Mouse (Mus musculus): ENCODE measurements around the gene Olfr365. TPM values are rescaled to one million over a fixed set of nuclear protein-coding genes. Genes with fewer than 3 reads are reported as not detected.

Olfr365 gene
- polyA plus RNA-seq (2016; fragmentation: Nextera tagmentation; extraction: Ambion mirVana) = not detected in 2 replicates

GRCm38 (mm10) chr2:37187898-37188297 lies at the start of gene Olfr365:
Gene Olfr365, plus strand, starts transcription at chr2:37188198.
- no peaks in the 10 kb centered on the region for H3K27me3 ChIP-seq (replicated peaks; ENCODE audit: low read depth, poor library complexity, severe bottlenecking)
- H3K4me1 ChIP-seq = no peaks in the 10 kb centered on the region
- no peak for DNase-seq (ENCODE audit: low spot score)
- 76% methylated on average over 3 of the region's 3 CpGs for WGBS
- H3K4me3 ChIP-seq = no peak within 1 kb of the TSS
- no peak within 1 kb of the TSS for H3K27ac ChIP-seq (replicated peaks)
- H3K9me3 ChIP-seq = peaks cover 6% of the 10 kb centered on the region; the same call in 1 of the 2 replicates
- H3K36me3 ChIP-seq (replicated peaks) = no peaks in the 10 kb centered on the region

DNA sequence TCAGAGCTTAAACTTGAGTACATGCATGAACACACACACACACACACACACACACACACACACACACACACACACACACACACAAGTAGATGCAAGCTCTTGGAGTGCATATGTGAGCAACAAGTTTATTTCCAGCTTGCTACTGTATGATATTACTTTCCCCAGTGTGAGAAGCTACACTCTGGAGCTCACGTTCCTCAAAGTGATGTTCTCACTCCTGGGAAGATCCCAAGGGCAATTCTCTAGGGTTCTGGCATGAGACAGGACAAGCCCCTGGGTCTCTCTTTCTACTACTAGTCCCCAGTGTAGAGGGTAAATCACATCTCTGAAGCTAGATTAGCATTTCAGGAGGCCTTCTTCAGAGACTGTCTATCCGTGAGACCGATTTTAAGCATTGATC lies 49.0 kb upstream of the Olfr365 start, which contains the start of gene Olfr364-ps1:
Gene Olfr364-ps1 (plus strand): TSS at position 301 of the 400 bp plus-strand sequence.
- no peak within 1 kb of the TSS for H3K4me3 ChIP-seq

GRCm38 (mm10) chr2:37211274-37211673 lies 23.3 kb downstream of the Olfr365 start, which contains the start of gene Olfr366:
Gene Olfr366, plus strand, starts transcription at chr2:37211574.
- no peaks in the 10 kb centered on the region for H3K27me3 ChIP-seq (replicated peaks; ENCODE audit: low read depth, poor library complexity, severe bottlenecking)
- H3K9me3 ChIP-seq = peaks cover 25% of the 10 kb centered on the region; the same call in 1 of the 2 replicates
- no peak within 1 kb of the TSS for H3K27ac ChIP-seq (replicated peaks)
- DNase-seq (ENCODE audit: low spot score) = no peak
- H3K4me1 ChIP-seq = no peaks in the 10 kb centered on the region
- no peaks in the 10 kb centered on the region for H3K36me3 ChIP-seq (replicated peaks)
- H3K4me3 ChIP-seq = no peak within 1 kb of the TSS

More for the DNA sequence above, 49.0 kb upstream of the Olfr365 start, which contains the start of gene Olfr364-ps1:
- Histone ChIP-seq H3K4me1 (no peaks in the 10 kb centered on the region), H3K9me3 (peaks cover 12% of the 10 kb centered on the region; the same call in 1 of the 2 replicates), H3K36me3 (replicated peaks) (no peaks in the 10 kb centered on the region), H3K27ac (replicated peaks) (no peak within 1 kb of the TSS), H3K27me3 (replicated peaks; ENCODE audit: low read depth, poor library complexity, severe bottlenecking) (no peaks in the 10 kb centered on the region)
- no peak for DNase-seq (ENCODE audit: low spot score)
- whole genome bisulfite sequencing = 83% methylated on average over 3 of the region's 3 CpGs

Other genes with a start within 250 kb of the Olfr365 start
- not detected in 2 replicates for gene Olfr357, start 194.4 kb upstream of the Olfr365 start, polyA plus RNA-seq (2016; fragmentation: Nextera tagmentation; extraction: Ambion mirVana)
- not detected in 2 replicates for gene Olfr358, start 178.9 kb upstream of the Olfr365 start, polyA plus RNA-seq (2016; fragmentation: Nextera tagmentation; extraction: Ambion mirVana)
- not detected in 2 replicates for gene Olfr360, start 122.5 kb upstream of the Olfr365 start, polyA plus RNA-seq (2016; fragmentation: Nextera tagmentation; extraction: Ambion mirVana)
- gene Olfr361, start 98.9 kb upstream of the Olfr365 start, polyA plus RNA-seq (2016; fragmentation: Nextera tagmentation; extraction: Ambion mirVana) = not detected in 2 replicates
- not detected in 2 replicates for gene Olfr362, start 70.3 kb upstream of the Olfr365 start, polyA plus RNA-seq (2016; fragmentation: Nextera tagmentation; extraction: Ambion mirVana)
- gene Olfr364-ps1, start 48.9 kb upstream of the Olfr365 start, polyA plus RNA-seq (2016; fragmentation: Nextera tagmentation; extraction: Ambion mirVana) = not detected in 2 replicates
- gene Olfr366, start 23.4 kb downstream of the Olfr365 start, polyA plus RNA-seq (2016; fragmentation: Nextera tagmentation; extraction: Ambion mirVana) = not detected in 2 replicates
- gene Olfr368, start 138.3 kb downstream of the Olfr365 start, polyA plus RNA-seq (2016; fragmentation: Nextera tagmentation; extraction: Ambion mirVana) = not detected in 2 replicates
- 51.3 and 51.6 TPM in 2 replicates for gene Pdcl, start 171.1 kb downstream of the Olfr365 start, polyA plus RNA-seq (2016; fragmentation: Nextera tagmentation; extraction: Ambion mirVana)
- 18.9 and 20.1 TPM in 2 replicates for gene Rc3h2, start 234.7 kb downstream of the Olfr365 start, polyA plus RNA-seq (2016; fragmentation: Nextera tagmentation; extraction: Ambion mirVana)